Mouse (Mus musculus): Measurements from ENCODE around the gene Cdk18.

DNA sequence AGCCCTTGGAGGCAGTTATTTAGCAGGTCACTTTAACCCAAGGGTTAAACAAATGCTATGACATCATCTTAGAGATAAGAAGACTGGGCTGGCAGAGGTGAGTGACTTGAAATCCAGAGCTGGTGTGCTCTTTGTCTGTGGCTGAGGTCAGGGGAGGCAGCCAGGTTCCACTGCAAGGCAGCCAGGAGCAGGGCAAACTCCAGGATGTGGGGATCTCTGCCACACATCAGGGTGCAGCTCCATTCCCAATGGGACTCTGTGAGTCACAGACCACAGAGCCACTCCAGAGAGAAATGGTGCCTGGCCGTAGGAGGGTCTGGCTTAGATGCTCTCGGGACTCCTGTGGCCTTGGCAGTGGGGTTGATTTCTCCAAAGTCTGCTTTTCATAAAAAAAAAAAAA is 12.4 kb upstream of the Cdk18 start:
- TF ChIP-seq CTCF (IDR thresholded peaks at IDR 0.05; ENCODE audit: control insufficient read depth, insufficient read depth, insufficient replicate concordance, low read depth, low read length) = no peak
- TF ChIP-seq POLR2A (IDR thresholded peaks at IDR 0.05; ENCODE audit: control insufficient read depth, low read depth, low read length) = no peak
